Comparison of ENCODE assay signal across 17 mouse cellular contexts in the genomic region with DNA sequence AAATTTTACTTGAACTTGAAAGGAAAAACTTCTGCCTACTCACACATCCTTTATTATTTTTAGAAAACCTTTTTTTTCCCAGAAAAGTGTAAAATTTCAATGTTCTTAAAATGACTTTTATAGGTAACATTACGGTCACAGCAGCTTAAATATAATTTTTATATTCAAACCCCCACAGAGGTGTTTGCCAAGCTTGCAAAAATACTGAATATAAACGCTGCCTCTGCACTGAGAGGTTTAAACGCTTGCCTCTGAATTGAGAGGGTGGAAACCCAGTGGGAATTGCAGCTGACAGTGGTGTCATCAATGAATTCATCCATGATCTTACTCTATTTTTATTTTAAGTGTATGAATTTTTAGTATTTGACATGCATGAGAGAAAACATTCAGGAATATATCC.
"Had no signal": no experiment of that assay in that cellular context is flagged by ENCODE, and none has a peak within 500 bp of the region (broad histone marks: within the 10 kb centered on the region; RNA-seq: fewer than 3 reads in every experiment).

No protein-coding gene starts in this region.

- DNase-seq: gastrocnemius, adult 2 months; gastrocnemius, postnatal 10 days; gastrocnemius, postnatal 25 days; heart, adult 18-20 months; heart, postnatal 10 days; heart, postnatal 4 days; kidney, adult 18-20 months; kidney, adult 8-10 months; kidney, postnatal 10 days; kidney, postnatal 25 days; kidney, postnatal 4 days; liver; liver, embryonic 13.5 days had no signal

- ATAC-seq: hindbrain, embryonic 16.5 days; inflammation-experienced regulatory T-cells, adult 6 months; intestine, embryonic 15.5 days; intestine, postnatal 0 days had no signal
